Mouse (Mus musculus): Measurements from ENCODE around the gene Atxn7l3b. TPM values are rescaled to one million over a fixed set of nuclear protein-coding genes. Genes with fewer than 3 reads are reported as not detected.
A peak's percentile ranks its signal among the peaks of the same experiment; 100 is the strongest.

The Atxn7l3b gene
- polyA plus RNA-seq, 1 experiment from 2014 or later: 294 TPM

DNA sequence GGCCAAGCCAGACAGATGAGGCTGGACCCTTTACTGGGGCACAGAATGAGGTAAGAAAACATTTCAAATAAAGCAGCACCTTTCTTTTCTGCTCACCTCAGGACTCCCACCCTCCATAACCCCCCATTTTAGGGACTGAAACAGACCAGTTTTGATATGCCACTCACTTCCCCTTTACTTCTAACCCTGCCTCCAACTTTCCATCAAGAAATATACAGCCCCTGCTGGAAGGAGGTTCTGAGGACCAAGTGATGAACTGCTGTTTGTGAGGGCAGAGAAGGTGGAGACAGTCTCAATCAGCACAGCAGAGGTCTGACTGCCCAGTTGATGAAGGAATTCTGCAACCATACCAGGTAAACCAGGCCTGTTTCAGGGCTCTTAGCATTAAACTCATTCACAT is 1.8 kb downstream of the Atxn7l3b start:
- peaks cover 16% of the 10 kb centered on the region for H3K36me3 ChIP-seq (ENCODE audit: control insufficient read depth, insufficient read depth, low read length)
- H3K9me3 ChIP-seq (ENCODE audit: control insufficient read depth, low read length): no peaks in the 10 kb centered on the region
- no peaks in the 10 kb centered on the region for H3K27me3 ChIP-seq (ENCODE audit: control insufficient read depth, insufficient read depth, low read length)
- no peak overlapping the region for H3K27ac ChIP-seq (ENCODE audit: low read depth, low read length)
- peaks cover 22% of the 10 kb centered on the region for H3K4me1 ChIP-seq (ENCODE audit: control insufficient read depth, insufficient read depth, low read length)
- no peak overlapping the region for H3K9ac ChIP-seq (ENCODE audit: low read length)
- H3K4me2 ChIP-seq: peak overlapping the region; percentile 57
- DNase-seq (ENCODE audit: low spot score, missing footprints): no peak
- ATAC-seq (ENCODE audit: low FRiP score): no peak
- H3K4me3 ChIP-seq (ENCODE audit: low read depth, low read length): peak overlapping the region; percentile 78

DNA sequence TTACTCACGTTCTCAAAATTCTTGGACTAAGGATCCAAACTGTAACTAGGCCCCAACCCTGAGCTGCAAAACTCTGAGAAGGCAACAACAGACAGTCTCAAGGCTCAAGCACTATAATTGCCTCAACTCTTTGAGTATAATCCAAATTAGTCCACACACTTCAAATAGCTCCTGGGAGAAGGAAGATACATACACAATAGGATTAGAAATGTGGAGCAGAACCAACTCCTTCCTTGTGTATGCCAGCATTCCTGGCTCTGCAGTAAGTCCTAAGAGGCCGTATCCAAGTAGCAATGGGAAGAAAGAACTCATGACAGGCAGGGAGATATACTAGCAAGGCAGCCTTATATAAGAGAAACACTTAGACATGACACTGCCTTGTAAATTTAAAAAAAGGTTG is 2.5 kb downstream of the Atxn7l3b start:
- Histone ChIP-seq H3K36me3 (ENCODE audit: control insufficient read depth, insufficient read depth, low read length) (peaks cover 16% of the 10 kb centered on the region), H3K4me3 (ENCODE audit: low read depth, low read length) (peak overlapping the region; percentile 13; the same call in 1 of the 2 replicates), H3K27me3 (ENCODE audit: control insufficient read depth, insufficient read depth, low read length) (no peaks in the 10 kb centered on the region), H3K27ac (ENCODE audit: low read depth, low read length) (no peak overlapping the region), H3K9me3 (ENCODE audit: control insufficient read depth, low read length) (no peaks in the 10 kb centered on the region), H3K9ac (ENCODE audit: low read length) (no peak overlapping the region), H3K4me2 (peak overlapping the region; percentile 27), H3K4me1 (ENCODE audit: control insufficient read depth, insufficient read depth, low read length) (peaks cover 22% of the 10 kb centered on the region)
- DNase-seq (ENCODE audit: low spot score, missing footprints) (no peak), ATAC-seq (ENCODE audit: low FRiP score) (no peak)
- 77% methylated on average over 2 of the region's 2 CpGs for whole genome bisulfite sequencing

DNA sequence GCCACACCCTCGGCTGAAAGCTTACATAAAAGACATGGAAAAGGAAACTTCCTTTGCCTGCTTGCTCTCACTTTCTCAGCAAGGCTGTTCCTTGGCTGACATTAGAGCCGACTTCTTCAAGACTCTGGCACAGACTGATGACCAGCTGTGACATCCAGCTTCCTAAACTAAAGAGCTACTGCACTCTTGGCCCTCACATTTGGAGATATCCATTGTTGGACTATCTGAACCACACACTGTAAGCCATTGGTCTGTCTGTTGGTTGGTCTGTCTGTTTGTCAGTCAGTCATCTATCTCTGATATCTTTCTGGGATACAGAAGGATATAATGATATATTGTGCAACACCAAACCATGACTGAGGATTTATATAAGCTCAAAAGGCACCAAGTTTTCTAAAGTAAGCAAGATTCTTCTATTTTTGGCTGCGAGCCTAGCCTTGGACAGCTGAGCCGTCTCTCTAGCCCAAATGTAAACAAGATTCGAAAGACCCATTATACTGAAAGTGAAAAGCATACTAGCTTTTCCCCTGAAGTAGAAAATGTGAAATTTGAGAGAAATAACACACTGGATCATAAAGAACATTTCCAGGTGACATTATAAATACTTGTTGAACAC is 12.1 kb downstream of the Atxn7l3b start:
- H3K9me3 ChIP-seq (ENCODE audit: control insufficient read depth, low read length): no peaks in the 10 kb centered on the region
- no peak overlapping the region for H3K27ac ChIP-seq (ENCODE audit: low read depth, low read length)
- no peaks in the 10 kb centered on the region for H3K36me3 ChIP-seq (ENCODE audit: control insufficient read depth, insufficient read depth, low read length)
- no peak overlapping the region for H3K9ac ChIP-seq (ENCODE audit: low read length)
- 81% methylated on average over 5 of the region's 5 CpGs for WGBS
- no peak overlapping the region for H3K4me2 ChIP-seq
- peak; percentile 53 for DNase-seq (ENCODE audit: low spot score, missing footprints)
- no peaks in the 10 kb centered on the region for H3K4me1 ChIP-seq (ENCODE audit: control insufficient read depth, insufficient read depth, low read length)
- H3K27me3 ChIP-seq (ENCODE audit: control insufficient read depth, insufficient read depth, low read length): no peaks in the 10 kb centered on the region
- ATAC-seq (ENCODE audit: low FRiP score): no peak
- no peak overlapping the region for H3K4me3 ChIP-seq (ENCODE audit: low read depth, low read length)

DNA sequence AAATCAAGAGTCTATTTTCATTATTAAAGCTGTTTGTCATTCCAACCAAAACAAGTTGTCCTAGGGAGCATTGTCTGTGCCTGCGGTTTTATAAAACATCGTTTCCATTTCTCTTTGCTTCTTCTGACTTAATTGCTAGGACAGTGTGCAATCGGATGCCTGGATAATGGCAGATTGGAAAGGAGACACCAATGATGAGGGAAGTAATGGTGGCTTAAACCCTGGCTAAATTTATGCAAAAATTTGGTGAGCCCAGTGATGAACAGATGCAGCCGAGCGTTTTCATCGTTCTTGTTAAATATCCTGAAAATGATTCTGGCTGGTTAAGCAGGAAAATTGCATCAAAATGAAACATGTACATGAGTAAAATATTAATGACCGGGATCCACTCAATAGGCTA is 28.6 kb downstream of the Atxn7l3b start:
- H3K9me3 ChIP-seq (ENCODE audit: control insufficient read depth, low read length): no peaks in the 10 kb centered on the region
- 91% methylated on average over 7 of the region's 7 CpGs for WGBS
- no peak overlapping the region for H3K9ac ChIP-seq (ENCODE audit: low read length)
- DNase-seq (ENCODE audit: low spot score, missing footprints) (no peak), ATAC-seq (ENCODE audit: low FRiP score) (no peak)
- no peaks in the 10 kb centered on the region for H3K27me3 ChIP-seq (ENCODE audit: control insufficient read depth, insufficient read depth, low read length)
- no peak overlapping the region for H3K4me3 ChIP-seq (ENCODE audit: low read depth, low read length)
- H3K27ac ChIP-seq (ENCODE audit: low read depth, low read length): no peak overlapping the region
- no peaks in the 10 kb centered on the region for H3K36me3 ChIP-seq (ENCODE audit: control insufficient read depth, insufficient read depth, low read length)
- no peak overlapping the region for H3K4me2 ChIP-seq
- H3K4me1 ChIP-seq (ENCODE audit: control insufficient read depth, insufficient read depth, low read length): no peaks in the 10 kb centered on the region

DNA sequence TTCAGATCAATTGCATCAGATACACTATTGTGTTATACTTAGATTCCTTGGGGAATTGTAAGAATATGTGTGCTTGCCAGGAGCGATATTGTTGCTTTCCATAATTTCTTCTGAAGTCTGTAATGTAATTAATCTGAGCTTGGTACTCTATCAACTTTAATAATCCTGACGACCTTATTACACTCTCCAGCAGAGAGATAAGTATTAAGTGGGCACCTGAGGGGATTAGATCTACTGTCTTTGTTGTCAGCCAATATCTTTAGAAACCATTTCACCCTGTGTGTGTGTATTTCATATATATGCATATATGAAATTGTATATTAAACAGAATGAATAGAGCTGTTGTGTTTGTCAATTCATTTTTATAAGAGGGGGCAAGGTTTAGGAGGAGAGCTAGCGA is 29.0 kb downstream of the Atxn7l3b start:
- WGBS: 72% methylated on average over 3 of the region's 3 CpGs
- no peak overlapping the region for H3K27ac ChIP-seq (ENCODE audit: low read depth, low read length)
- no peak for DNase-seq (ENCODE audit: low spot score, missing footprints)

DNA sequence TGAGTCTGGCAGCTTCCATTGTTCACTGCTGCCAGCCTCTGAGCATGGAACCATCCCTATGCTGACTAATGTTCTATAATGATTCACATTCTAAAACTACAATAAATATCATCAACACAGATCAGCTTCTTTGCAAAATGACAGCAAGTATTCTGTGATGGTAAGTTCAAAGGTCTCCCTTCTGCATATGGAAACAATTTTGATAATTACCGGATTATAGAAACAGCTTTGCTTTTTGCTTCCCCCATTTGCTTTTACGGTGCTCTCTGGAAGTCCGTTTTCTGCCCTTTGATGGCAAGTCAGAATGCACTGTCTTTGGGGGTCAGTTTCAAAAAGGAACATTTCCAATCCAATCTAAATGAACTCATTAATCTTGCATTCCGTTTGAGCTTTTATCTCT is 32.2 kb downstream of the Atxn7l3b start:
- H3K27ac ChIP-seq (ENCODE audit: low read depth, low read length): no peak overlapping the region
- no peak overlapping the region for H3K4me2 ChIP-seq
- DNase-seq (ENCODE audit: low spot score, missing footprints) (no peak), ATAC-seq (ENCODE audit: low FRiP score) (no peak)
- 48% methylated on average over 4 of the region's 4 CpGs for WGBS
- H3K36me3 ChIP-seq (ENCODE audit: control insufficient read depth, insufficient read depth, low read length): no peaks in the 10 kb centered on the region
- H3K9me3 ChIP-seq (ENCODE audit: control insufficient read depth, low read length): no peaks in the 10 kb centered on the region
- H3K4me1 ChIP-seq (ENCODE audit: control insufficient read depth, insufficient read depth, low read length): no peaks in the 10 kb centered on the region
- no peak overlapping the region for H3K4me3 ChIP-seq (ENCODE audit: low read depth, low read length)
- no peak overlapping the region for H3K9ac ChIP-seq (ENCODE audit: low read length)
- H3K27me3 ChIP-seq (ENCODE audit: control insufficient read depth, insufficient read depth, low read length): no peaks in the 10 kb centered on the region

More for the DNA sequence above, 29.0 kb downstream of the Atxn7l3b start:
- Histone ChIP-seq H3K4me3 (ENCODE audit: low read depth, low read length) (no peak overlapping the region), H3K9ac (ENCODE audit: low read length) (no peak overlapping the region), H3K4me1 (ENCODE audit: control insufficient read depth, insufficient read depth, low read length) (no peaks in the 10 kb centered on the region), H3K27me3 (ENCODE audit: control insufficient read depth, insufficient read depth, low read length) (no peaks in the 10 kb centered on the region), H3K36me3 (ENCODE audit: control insufficient read depth, insufficient read depth, low read length) (no peaks in the 10 kb centered on the region), H3K4me2 (no peak overlapping the region), H3K9me3 (ENCODE audit: control insufficient read depth, low read length) (no peaks in the 10 kb centered on the region)
- no peak for ATAC-seq (ENCODE audit: low FRiP score)

DNA sequence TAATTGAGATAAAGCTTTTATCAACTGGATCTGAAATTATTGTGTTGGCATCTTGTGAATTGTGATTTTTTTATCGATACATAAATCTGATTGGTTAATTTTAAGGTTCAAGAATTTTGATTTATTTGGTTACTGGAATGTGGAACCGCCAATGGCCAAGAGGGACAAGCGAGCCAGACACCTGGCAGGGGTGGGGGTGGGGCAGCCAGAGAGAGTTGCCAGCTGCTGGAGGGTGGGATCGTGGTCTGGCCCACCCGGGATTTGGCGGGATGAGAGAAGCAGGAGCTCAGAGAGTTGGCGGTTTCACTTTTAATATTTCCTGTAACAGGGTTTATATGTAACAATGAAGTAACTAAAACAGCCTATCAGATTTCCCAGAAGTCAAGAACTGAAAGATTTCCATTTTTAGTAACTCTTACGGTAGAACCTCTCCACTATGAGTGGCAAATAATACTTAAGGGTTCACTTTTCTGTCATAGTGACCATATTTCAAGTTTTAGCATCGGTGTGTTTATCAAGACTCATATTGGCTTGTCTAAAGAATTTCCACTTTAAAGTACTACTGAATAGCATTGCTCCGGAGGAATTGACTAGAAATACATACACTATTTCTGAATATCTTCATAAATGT is 35.1 kb downstream of the Atxn7l3b start:
- 91% methylated on average over 10 of the region's 10 CpGs for WGBS
- H3K9ac ChIP-seq (ENCODE audit: low read length): no peak overlapping the region

DNA sequence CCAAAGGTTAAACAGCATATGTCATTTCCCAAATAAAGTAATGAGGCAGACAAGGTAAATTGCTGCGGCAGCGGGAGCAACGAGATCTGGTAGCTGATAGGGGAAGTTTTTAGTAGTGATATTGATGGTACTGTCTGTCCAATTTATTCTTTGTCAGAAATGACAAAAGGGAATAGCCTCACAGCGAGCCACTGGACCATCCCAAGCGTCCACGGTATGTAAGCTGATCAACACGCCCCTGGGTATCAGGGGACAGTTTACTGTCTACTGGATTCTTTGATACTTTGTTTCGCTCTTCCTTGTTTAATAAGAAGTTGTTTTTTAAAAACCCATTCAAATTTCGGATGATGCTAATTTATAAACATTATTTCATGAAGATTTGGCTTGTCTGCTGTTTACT is 44.7 kb downstream of the Atxn7l3b start:
- ATAC-seq (ENCODE audit: low FRiP score): no peak
- DNase-seq (ENCODE audit: low spot score, missing footprints): no peak
- no peaks in the 10 kb centered on the region for H3K27me3 ChIP-seq (ENCODE audit: control insufficient read depth, insufficient read depth, low read length)
- H3K4me1 ChIP-seq (ENCODE audit: control insufficient read depth, insufficient read depth, low read length): no peaks in the 10 kb centered on the region
- H3K36me3 ChIP-seq (ENCODE audit: control insufficient read depth, insufficient read depth, low read length): no peaks in the 10 kb centered on the region
- no peak overlapping the region for H3K4me3 ChIP-seq (ENCODE audit: low read depth, low read length)
- no peak overlapping the region for H3K9ac ChIP-seq (ENCODE audit: low read length)
- no peak overlapping the region for H3K27ac ChIP-seq (ENCODE audit: low read depth, low read length)
- H3K4me2 ChIP-seq: no peak overlapping the region
- H3K9me3 ChIP-seq (ENCODE audit: control insufficient read depth, low read length): no peaks in the 10 kb centered on the region
- WGBS: 77% methylated on average over 9 of the region's 9 CpGs

More for the DNA sequence above, 35.1 kb downstream of the Atxn7l3b start:
- no peak overlapping the region for H3K4me3 ChIP-seq (ENCODE audit: low read depth, low read length)
- H3K36me3 ChIP-seq (ENCODE audit: control insufficient read depth, insufficient read depth, low read length): no peaks in the 10 kb centered on the region
- H3K9me3 ChIP-seq (ENCODE audit: control insufficient read depth, low read length): no peaks in the 10 kb centered on the region
- no peaks in the 10 kb centered on the region for H3K4me1 ChIP-seq (ENCODE audit: control insufficient read depth, insufficient read depth, low read length)
- ATAC-seq (ENCODE audit: low FRiP score): no peak
- H3K27me3 ChIP-seq (ENCODE audit: control insufficient read depth, insufficient read depth, low read length): no peaks in the 10 kb centered on the region
- no peak overlapping the region for H3K4me2 ChIP-seq
- H3K27ac ChIP-seq (ENCODE audit: low read depth, low read length): no peak overlapping the region
- no peak for DNase-seq (ENCODE audit: low spot score, missing footprints)

DNA sequence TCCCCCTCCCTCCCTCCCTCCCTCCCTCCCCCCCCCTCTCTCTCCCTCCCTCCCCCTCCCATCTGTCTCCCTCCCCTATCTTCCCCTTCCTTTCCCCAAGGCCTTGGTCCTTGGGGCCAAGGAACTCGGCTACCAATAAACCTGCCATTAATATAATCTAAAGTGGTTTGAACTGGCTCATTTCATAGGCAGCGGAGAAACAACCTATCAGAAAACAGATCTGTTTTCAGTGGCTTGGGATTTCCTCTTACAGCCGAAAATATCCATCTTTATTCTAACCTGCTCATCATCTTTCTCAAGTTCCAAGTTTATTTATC is 45.2 kb downstream of the Atxn7l3b start:
- ATAC-seq (ENCODE audit: low FRiP score): no peak
- H3K4me3 ChIP-seq (ENCODE audit: low read depth, low read length): no peak overlapping the region

More for the DNA sequence above, 45.2 kb downstream of the Atxn7l3b start:
- Histone ChIP-seq H3K4me2 (no peak overlapping the region), H3K9me3 (ENCODE audit: control insufficient read depth, low read length) (no peaks in the 10 kb centered on the region), H3K27me3 (ENCODE audit: control insufficient read depth, insufficient read depth, low read length) (no peaks in the 10 kb centered on the region), H3K27ac (ENCODE audit: low read depth, low read length) (no peak overlapping the region), H3K4me1 (ENCODE audit: control insufficient read depth, insufficient read depth, low read length) (no peaks in the 10 kb centered on the region), H3K36me3 (ENCODE audit: control insufficient read depth, insufficient read depth, low read length) (no peaks in the 10 kb centered on the region), H3K9ac (ENCODE audit: low read length) (no peak overlapping the region)
- no peak for DNase-seq (ENCODE audit: low spot score, missing footprints)
- 81% methylated on average over 2 of the region's 3 CpGs for WGBS
